Mouse (Mus musculus): ENCODE measurements around the gene A930002H24Rik. TPM values are rescaled to one million over a fixed set of nuclear protein-coding genes. Genes with fewer than 3 reads are reported as not detected.

Gene A930002H24Rik
- polyA plus RNA-seq, 1 experiment from 2014 or later: 3.3 TPM

DNA sequence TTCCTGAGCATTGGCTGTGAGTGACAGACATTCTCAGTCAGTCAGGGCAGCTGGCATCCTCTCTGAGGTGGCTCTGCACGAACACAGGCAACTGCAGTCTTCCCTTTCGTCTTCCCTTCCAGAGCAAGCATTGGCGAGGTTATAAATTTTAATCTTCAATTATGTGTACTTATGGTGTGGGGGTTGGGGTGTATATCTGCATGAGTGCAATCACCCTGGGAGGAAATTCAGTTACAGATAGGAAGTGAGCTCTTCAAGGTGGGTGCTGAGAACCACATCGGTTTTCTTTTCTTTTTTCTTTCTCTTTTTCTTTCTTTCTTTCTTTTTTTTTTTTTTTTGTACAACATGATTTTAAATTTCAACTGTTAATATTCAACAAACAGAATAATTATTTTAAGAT, 32.0 kb downstream of the A930002H24Rik start:
- no peaks in the 10 kb centered on the region for H3K4me1 ChIP-seq
- ATAC-seq (ENCODE audit: borderline replicate concordance, extremely low read depth, low FRiP score, low TSS enrichment): no peak
- 72% methylated on average over 4 of the region's 4 CpGs for WGBS
- no peak overlapping the region for H3K4me3 ChIP-seq
- no peak overlapping the region for H3K27ac ChIP-seq
- no peaks in the 10 kb centered on the region for H3K36me3 ChIP-seq
- H3K9ac ChIP-seq: no peak overlapping the region
- no peaks in the 10 kb centered on the region for H3K27me3 ChIP-seq
- no peaks in the 10 kb centered on the region for H3K9me3 ChIP-seq
- H3K4me2 ChIP-seq: no peak overlapping the region

DNA sequence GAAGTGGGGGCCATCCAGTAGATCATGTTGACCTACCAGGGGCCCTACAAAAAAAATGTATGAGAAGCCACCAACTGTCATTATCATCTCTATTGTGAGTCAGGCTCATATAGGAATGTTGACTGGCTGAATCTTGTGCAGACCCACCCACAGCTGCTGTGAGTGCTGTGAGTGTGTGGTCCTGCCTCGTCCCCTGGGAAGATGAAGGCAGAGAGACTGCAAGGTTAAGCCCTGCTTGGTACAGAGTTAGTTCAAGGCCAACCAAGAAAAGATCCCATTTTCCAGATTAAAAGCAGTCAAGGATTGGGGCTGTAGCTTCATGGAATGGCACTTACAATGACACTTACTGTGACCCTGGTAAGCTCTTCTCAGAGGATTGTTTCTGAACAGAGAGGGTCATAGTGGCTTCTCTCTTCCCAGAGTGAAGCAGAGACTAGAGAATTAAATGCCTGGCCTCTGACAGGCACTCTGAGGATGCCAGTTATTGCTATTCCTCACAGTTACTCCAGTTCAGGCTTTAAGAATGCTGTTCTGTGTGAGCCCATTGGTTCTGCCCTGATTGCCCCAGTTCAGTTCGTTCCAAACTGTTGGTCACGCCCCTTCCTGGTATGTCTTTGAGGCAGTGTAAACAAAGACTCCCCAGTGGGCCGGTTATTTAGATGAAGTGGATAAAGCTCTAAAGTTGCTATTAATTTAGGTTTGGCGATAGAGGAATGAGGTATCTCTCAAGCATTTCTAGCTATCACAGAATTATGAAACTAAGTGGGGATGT, 34.8 kb downstream of the A930002H24Rik start:
- ATAC-seq (ENCODE audit: borderline replicate concordance, extremely low read depth, low FRiP score, low TSS enrichment): no peak
- no peaks in the 10 kb centered on the region for H3K36me3 ChIP-seq
- H3K9me3 ChIP-seq: no peaks in the 10 kb centered on the region
- no peak overlapping the region for H3K9ac ChIP-seq
- no peak overlapping the region for H3K4me3 ChIP-seq
- no peaks in the 10 kb centered on the region for H3K27me3 ChIP-seq
- H3K4me1 ChIP-seq: no peaks in the 10 kb centered on the region
- WGBS: 44% methylated on average over 5 of the region's 5 CpGs
- H3K4me2 ChIP-seq: no peak overlapping the region
- H3K27ac ChIP-seq: no peak overlapping the region

DNA sequence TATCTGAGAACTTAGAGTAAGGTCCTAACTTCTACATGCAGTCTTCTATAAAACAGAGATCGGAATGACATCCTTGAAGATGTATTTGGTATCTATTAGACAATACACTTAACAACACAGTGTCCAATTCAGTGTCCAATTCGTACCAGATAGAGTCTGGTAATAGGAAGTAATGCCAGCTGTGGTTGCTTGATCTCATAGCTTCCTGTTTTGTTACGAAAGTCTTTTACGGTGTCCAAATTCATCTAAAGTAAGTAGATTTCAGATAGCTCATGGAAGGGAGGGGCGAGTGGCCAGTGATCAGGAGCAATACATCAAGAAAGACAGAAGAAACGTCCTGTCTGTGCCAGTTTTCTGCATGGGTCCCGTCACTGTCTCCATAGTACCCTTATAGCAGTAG, 36.8 kb downstream of the A930002H24Rik start:
- 65% methylated on average over 7 of the region's 7 CpGs for WGBS
- no peak overlapping the region for H3K9ac ChIP-seq
- no peaks in the 10 kb centered on the region for H3K4me1 ChIP-seq
- no peaks in the 10 kb centered on the region for H3K36me3 ChIP-seq
- ATAC-seq (ENCODE audit: borderline replicate concordance, extremely low read depth, low FRiP score, low TSS enrichment): no peak
- H3K4me3 ChIP-seq: no peak overlapping the region
- no peak overlapping the region for H3K27ac ChIP-seq
- H3K4me2 ChIP-seq: no peak overlapping the region
- no peaks in the 10 kb centered on the region for H3K27me3 ChIP-seq
- H3K9me3 ChIP-seq: no peaks in the 10 kb centered on the region

DNA sequence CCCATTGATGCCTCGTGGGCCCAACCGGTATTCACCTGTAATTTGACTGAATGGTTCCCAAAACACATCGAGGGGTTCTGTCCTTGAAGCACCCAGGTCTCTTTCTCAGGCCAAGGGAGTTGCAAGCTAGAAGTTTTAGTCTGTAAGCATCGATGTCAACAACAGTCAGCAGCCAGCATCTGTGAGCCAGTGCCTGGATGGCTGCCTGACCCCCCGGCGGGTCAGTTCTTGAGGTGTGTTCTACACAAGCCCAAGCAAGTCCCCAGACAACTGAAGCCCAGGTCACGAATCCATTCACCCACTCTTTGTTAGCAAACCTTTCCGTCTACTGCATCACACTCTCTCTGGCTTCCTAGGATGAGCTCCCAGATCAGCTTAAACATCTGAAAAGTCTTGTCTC, 37.4 kb downstream of the A930002H24Rik start:
- no peaks in the 10 kb centered on the region for H3K36me3 ChIP-seq
- no peaks in the 10 kb centered on the region for H3K27me3 ChIP-seq
- H3K9me3 ChIP-seq: no peaks in the 10 kb centered on the region
- H3K9ac ChIP-seq: no peak overlapping the region
- H3K27ac ChIP-seq: no peak overlapping the region
- no peak for ATAC-seq (ENCODE audit: borderline replicate concordance, extremely low read depth, low FRiP score, low TSS enrichment)
- H3K4me1 ChIP-seq: no peaks in the 10 kb centered on the region
- no peak overlapping the region for H3K4me3 ChIP-seq
- no peak overlapping the region for H3K4me2 ChIP-seq
- WGBS: 78% methylated on average over 8 of the region's 8 CpGs

DNA sequence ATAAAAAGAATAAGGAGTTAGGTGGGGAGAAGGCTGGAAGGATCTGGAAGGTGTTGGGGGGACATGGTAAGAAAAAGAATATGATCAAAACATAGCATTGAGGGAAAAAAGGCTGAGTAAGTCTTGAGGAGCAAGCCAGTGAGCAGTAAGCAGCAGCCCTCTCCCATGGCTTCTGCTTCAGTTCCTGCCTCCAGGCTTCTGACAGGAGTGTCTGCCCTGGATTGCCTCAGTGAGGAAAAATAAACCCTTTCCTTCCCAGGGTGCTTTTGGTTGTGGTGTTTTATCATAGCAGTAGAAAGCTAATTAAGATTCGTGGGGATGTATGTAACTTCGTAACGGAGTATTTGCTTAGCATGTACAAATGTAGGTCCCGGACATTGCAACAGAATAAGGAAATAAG, 39.5 kb downstream of the A930002H24Rik start:
- no peak overlapping the region for H3K4me2 ChIP-seq
- ATAC-seq (ENCODE audit: borderline replicate concordance, extremely low read depth, low FRiP score, low TSS enrichment): no peak
- no peaks in the 10 kb centered on the region for H3K4me1 ChIP-seq
- 89% methylated on average over 4 of the region's 4 CpGs for WGBS
- H3K27me3 ChIP-seq: no peaks in the 10 kb centered on the region
- H3K4me3 ChIP-seq: no peak overlapping the region
- no peaks in the 10 kb centered on the region for H3K9me3 ChIP-seq
- no peak overlapping the region for H3K27ac ChIP-seq
- no peak overlapping the region for H3K9ac ChIP-seq
- no peaks in the 10 kb centered on the region for H3K36me3 ChIP-seq

DNA sequence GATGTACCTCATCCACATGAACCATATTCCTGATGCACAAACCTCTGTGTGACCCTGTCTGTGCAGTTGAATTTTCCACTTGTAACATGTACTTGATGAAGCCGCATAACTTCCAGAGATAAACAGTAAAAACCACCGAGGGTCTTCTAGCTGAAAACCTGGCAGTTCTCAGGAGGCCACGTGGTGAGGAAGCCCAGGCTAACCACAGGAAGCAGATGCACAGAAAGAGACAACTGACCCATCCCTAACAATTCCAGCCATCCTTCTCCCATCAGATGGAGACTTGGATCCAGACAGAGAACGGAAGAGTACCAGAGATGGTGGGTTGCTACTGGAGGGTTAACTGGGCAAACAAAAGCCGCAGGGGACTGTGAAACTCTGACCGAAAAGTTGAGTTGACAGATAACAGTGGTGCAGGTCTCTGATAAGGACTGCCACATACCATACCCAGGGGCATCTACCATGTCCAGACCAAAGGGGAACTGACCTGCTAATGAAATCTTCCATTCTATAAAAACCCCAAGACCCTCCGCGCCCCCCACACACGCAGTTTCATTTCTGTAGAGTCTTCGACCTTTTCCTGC, 45.1 kb downstream of the A930002H24Rik start:
- WGBS: 61% methylated on average over 10 of the region's 10 CpGs
- Histone ChIP-seq H3K36me3 (no peaks in the 10 kb centered on the region), H3K4me2 (no peak overlapping the region), H3K9ac (no peak overlapping the region), H3K4me3 (no peak overlapping the region), H3K27me3 (no peaks in the 10 kb centered on the region), H3K27ac (no peak overlapping the region), H3K4me1 (no peaks in the 10 kb centered on the region), H3K9me3 (no peaks in the 10 kb centered on the region)
- ATAC-seq (ENCODE audit: borderline replicate concordance, extremely low read depth, low FRiP score, low TSS enrichment): no peak

DNA sequence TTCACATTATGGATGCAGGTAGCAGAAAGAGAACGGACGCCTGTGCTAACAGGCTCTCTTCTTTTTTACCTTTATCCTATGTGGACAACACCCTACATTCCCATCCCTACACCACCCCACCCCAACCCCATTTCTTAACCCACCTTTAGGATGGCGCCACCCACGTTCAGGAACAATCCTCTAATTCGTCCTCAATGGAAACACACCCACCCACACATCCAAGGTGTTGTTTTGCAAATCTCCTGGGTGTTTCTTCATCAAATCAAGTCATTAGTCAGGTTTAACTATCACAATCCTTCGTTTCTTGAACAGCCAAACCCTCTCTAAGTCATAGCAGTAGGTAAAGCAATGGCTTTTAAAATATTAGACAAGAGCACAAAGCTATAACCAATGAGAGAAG, 50.0 kb downstream of the A930002H24Rik start:
- no peak overlapping the region for H3K4me3 ChIP-seq
- no peak overlapping the region for H3K27ac ChIP-seq
- H3K4me2 ChIP-seq: no peak overlapping the region
- H3K4me1 ChIP-seq: no peaks in the 10 kb centered on the region
- no peak overlapping the region for H3K9ac ChIP-seq
- no peaks in the 10 kb centered on the region for H3K27me3 ChIP-seq
- WGBS: 79% methylated on average over 6 of the region's 6 CpGs
- no peak for ATAC-seq (ENCODE audit: borderline replicate concordance, extremely low read depth, low FRiP score, low TSS enrichment)
- no peaks in the 10 kb centered on the region for H3K9me3 ChIP-seq
- no peaks in the 10 kb centered on the region for H3K36me3 ChIP-seq

Other genes with a start within 250 kb of the A930002H24Rik start
- gene Fer, start 729 bp downstream of the A930002H24Rik start, polyA plus RNA-seq (2015; fragmentation: Nextera tagmentation; extraction: Ambion mirVana): 28.1 and 29.8 TPM in 2 replicates